Mouse (Mus musculus) testis, postnatal 14 days (tissue): Measurements from ENCODE around the gene Ctnna3.
"Not testable (repeated sequence)": the region's sequence is repeated elsewhere in the genome, so short reads cannot be mapped to it uniquely, and the experiment has no call there.

ENCODE experiments used
- DNase-seq: peaks from one replicate; pipeline ENCODE4 v3.0.0; 2021; ENCODE audit warnings: low spot score

Gene Ctnna3

GRCm38 (mm10) chr10:63429785-63430305, at the start of gene Ctnna3:
TSS of gene Ctnna3 (plus strand) at chr10:63430098.
- DNase-seq, result peak; percentile 94

GRCm38 (mm10) chr10:63381498-63382280, 48.2 kb upstream of the Ctnna3 start, which contains the start of gene Sirt1:
TSS of gene Sirt1 (minus strand) at chr10:63381704.
- DNase-seq, result no peak

GRCm38 (mm10) chr10:63382372-63383279, 47.3 kb upstream of the Ctnna3 start, which contains the start of gene Dnajc12:
TSS of gene Dnajc12 (plus strand) at chr10:63382443.
- peak; percentile 86 for DNase-seq

- DNase-seq, result not testable (repeated sequence)
These were observed 44.0 kb upstream of the Ctnna3 start for GRCm38 (mm10) chr10:63385897-63386296.

GRCm38 (mm10) chr10:63386444-63386843, 43.5 kb upstream of the Ctnna3 start:
- DNase-seq, result peak; percentile 70

GRCm38 (mm10) chr10:63386991-63387390, 42.9 kb upstream of the Ctnna3 start:
- no peak for DNase-seq

GRCm38 (mm10) chr10:63388948-63389347, 41.0 kb upstream of the Ctnna3 start:
- no peak for DNase-seq

GRCm38 (mm10) chr10:63396963-63397362, 32.9 kb upstream of the Ctnna3 start:
- no peak for DNase-seq

- DNase-seq, result no peak
These were observed 27.0 kb upstream of the Ctnna3 start for GRCm38 (mm10) chr10:63402731-63403504.

GRCm38 (mm10) chr10:63403636-63404035, 26.3 kb upstream of the Ctnna3 start:
- DNase-seq, result no peak

- no peak for DNase-seq
These were observed 19.5 kb upstream of the Ctnna3 start for GRCm38 (mm10) chr10:63410162-63410956.

- DNase-seq, result not testable (repeated sequence)
These were observed 18.2 kb upstream of the Ctnna3 start for GRCm38 (mm10) chr10:63411674-63412073.

- DNase-seq, result no peak
These were observed 17.1 kb upstream of the Ctnna3 start for GRCm38 (mm10) chr10:63412756-63413155.

- DNase-seq, result no peak
These were observed 14.6 kb upstream of the Ctnna3 start for GRCm38 (mm10) chr10:63415287-63415686.

GRCm38 (mm10) chr10:63415850-63416249, 14.0 kb upstream of the Ctnna3 start:
- DNase-seq, result no peak

- no peak for DNase-seq
These were observed 12.8 kb upstream of the Ctnna3 start for GRCm38 (mm10) chr10:63417061-63417460.

- peak; percentile 58 for DNase-seq
These were observed 7.9 kb upstream of the Ctnna3 start, which contains the start of gene Gm7075 for GRCm38 (mm10) chr10:63421739-63422735. TSS of gene Gm7075 (minus strand) at chr10:63421789.

GRCm38 (mm10) chr10:63422736-63422992, 7.2 kb upstream of the Ctnna3 start:
- no peak for DNase-seq

GRCm38 (mm10) chr10:63423591-63424474, 6.1 kb upstream of the Ctnna3 start:
- DNase-seq, result no peak
